Mouse (Mus musculus): ENCODE data around the gene Atp6v1f.

- TF ChIP-seq POLR2A (IDR thresholded peaks at IDR 0.05; ENCODE audit: extremely low read depth, insufficient read depth, low read length) (no peak), CTCF (IDR thresholded peaks at IDR 0.05; ENCODE audit: low read depth, low read length) (no peak)
Measured at GRCm38 (mm10) chr6:29449858-29450257, 17.7 kb upstream of the Atp6v1f start.

All from liver, adult 2 months (tissue).